Mouse (Mus musculus): ENCODE results near the gene Tspoap1. TPM values are rescaled to one million over a fixed set of nuclear protein-coding genes. Genes with fewer than 3 reads are reported as not detected.

Tspoap1 gene
- polyA plus RNA-seq, 2 experiments, result 2.9 to 6.5 TPM

DNA sequence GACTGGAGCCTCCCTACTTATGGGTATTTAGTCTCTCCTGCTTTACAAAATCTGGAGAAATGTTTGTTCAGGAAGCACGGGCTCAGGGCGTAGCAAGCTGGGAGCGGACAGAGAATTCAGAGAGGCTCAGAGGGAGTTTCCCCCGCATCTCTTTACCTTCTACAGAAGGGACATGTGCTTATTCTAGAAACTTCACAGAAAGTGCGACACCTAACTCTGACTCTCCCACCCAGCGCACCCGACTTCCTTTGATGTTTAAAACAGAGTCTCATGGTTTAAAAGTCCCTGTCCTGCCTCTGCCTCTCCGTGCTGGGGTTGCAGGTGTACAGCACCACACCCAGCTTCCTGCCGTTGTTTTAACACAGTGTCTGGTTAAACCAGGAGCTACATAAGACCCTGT is 39.5 kb upstream of the Tspoap1 start:
- no peaks in the 10 kb centered on the region for H3K36me3 ChIP-seq (ENCODE audit: control insufficient read depth, insufficient read depth, low read length)
- H3K9ac ChIP-seq (ENCODE audit: low read depth, low read length, severe bottlenecking), result no peak overlapping the region
- H3K4me3 ChIP-seq (replicated peaks; ENCODE audit: low read length), result no peak overlapping the region
- H3K4me2 ChIP-seq (replicated peaks; ENCODE audit: low read depth, low read length, severe bottlenecking), result no peak overlapping the region
- no peaks in the 10 kb centered on the region for H3K9me3 ChIP-seq (ENCODE audit: control insufficient read depth, low read length)
- 69% methylated on average over 9 of the region's 9 CpGs for WGBS
- no peak for DNase-seq (ENCODE audit: low spot score)
- TF ChIP-seq POLR2A (IDR thresholded peaks at IDR 0.05; ENCODE audit: borderline replicate concordance, extremely low read depth, insufficient read depth, insufficient read length), result no peak
- no peaks in the 10 kb centered on the region for H3K27me3 ChIP-seq (ENCODE audit: control insufficient read depth, insufficient read depth, low read length)
- peaks cover 3% of the 10 kb centered on the region; the same call in 1 of the 2 replicates for H3K4me1 ChIP-seq (ENCODE audit: control insufficient read depth, insufficient read depth, low read length)
- no peak for ATAC-seq (ENCODE audit: low FRiP score, low read depth)
- H3K27ac ChIP-seq (replicated peaks; ENCODE audit: low read depth, low read length), result no peak overlapping the region

- peaks cover 8% of the 10 kb centered on the region for H3K4me1 ChIP-seq (ENCODE audit: control insufficient read depth, insufficient read depth, low read length)
- no peaks in the 10 kb centered on the region for H3K9me3 ChIP-seq (ENCODE audit: control insufficient read depth, low read length)
- H3K4me3 ChIP-seq (replicated peaks; ENCODE audit: low read length), result no peak overlapping the region
- no peak overlapping the region for H3K4me2 ChIP-seq (replicated peaks; ENCODE audit: low read depth, low read length, severe bottlenecking)
- DNase-seq (ENCODE audit: low spot score), result no peak
- no peaks in the 10 kb centered on the region for H3K36me3 ChIP-seq (ENCODE audit: control insufficient read depth, insufficient read depth, low read length)
- 84% methylated on average over 3 of the region's 3 CpGs for whole genome bisulfite sequencing
- no peaks in the 10 kb centered on the region for H3K27me3 ChIP-seq (ENCODE audit: control insufficient read depth, insufficient read depth, low read length)
- TF ChIP-seq POLR2A (IDR thresholded peaks at IDR 0.05; ENCODE audit: borderline replicate concordance, extremely low read depth, insufficient read depth, insufficient read length), result no peak
- H3K9ac ChIP-seq (ENCODE audit: low read depth, low read length, severe bottlenecking), result no peak overlapping the region
- H3K27ac ChIP-seq (replicated peaks; ENCODE audit: low read depth, low read length), result no peak overlapping the region
- ATAC-seq (ENCODE audit: low FRiP score, low read depth), result no peak
Observed at GRCm38 (mm10) chr11:87722168-87722567, 38.2 kb upstream of the Tspoap1 start.

DNA sequence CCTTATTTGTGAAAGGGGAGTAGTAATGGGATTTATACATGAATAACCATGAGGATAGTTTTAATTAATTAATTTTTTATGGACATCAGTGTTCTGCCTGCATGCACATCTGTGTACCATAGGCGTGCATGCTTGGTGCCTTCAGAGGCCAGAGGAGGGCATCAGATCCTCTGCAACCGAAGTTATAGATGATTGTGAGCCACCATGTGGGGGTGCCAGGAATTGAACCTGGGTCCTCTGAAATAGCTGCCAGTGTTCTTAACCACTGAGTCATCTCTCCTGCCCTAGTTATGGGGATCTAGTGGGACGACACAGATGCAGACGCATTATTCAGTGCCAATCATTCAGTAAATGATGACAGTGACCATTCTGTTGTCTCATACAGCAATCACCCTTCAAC is 37.5 kb upstream of the Tspoap1 start:
- no peaks in the 10 kb centered on the region for H3K36me3 ChIP-seq (ENCODE audit: control insufficient read depth, insufficient read depth, low read length)
- peaks cover 8% of the 10 kb centered on the region for H3K4me1 ChIP-seq (ENCODE audit: control insufficient read depth, insufficient read depth, low read length)
- WGBS, result 92% methylated on average over 4 of the region's 4 CpGs
- no peak overlapping the region for H3K27ac ChIP-seq (replicated peaks; ENCODE audit: low read depth, low read length)
- H3K4me3 ChIP-seq (replicated peaks; ENCODE audit: low read length), result no peak overlapping the region
- H3K9ac ChIP-seq (ENCODE audit: low read depth, low read length, severe bottlenecking), result no peak overlapping the region
- no peaks in the 10 kb centered on the region for H3K9me3 ChIP-seq (ENCODE audit: control insufficient read depth, low read length)
- ATAC-seq (ENCODE audit: low FRiP score, low read depth) (no peak), DNase-seq (ENCODE audit: low spot score) (no peak)
- no peak for TF ChIP-seq POLR2A (IDR thresholded peaks at IDR 0.05; ENCODE audit: borderline replicate concordance, extremely low read depth, insufficient read depth, insufficient read length)
- H3K27me3 ChIP-seq (ENCODE audit: control insufficient read depth, insufficient read depth, low read length), result no peaks in the 10 kb centered on the region
- H3K4me2 ChIP-seq (replicated peaks; ENCODE audit: low read depth, low read length, severe bottlenecking), result no peak overlapping the region

DNA sequence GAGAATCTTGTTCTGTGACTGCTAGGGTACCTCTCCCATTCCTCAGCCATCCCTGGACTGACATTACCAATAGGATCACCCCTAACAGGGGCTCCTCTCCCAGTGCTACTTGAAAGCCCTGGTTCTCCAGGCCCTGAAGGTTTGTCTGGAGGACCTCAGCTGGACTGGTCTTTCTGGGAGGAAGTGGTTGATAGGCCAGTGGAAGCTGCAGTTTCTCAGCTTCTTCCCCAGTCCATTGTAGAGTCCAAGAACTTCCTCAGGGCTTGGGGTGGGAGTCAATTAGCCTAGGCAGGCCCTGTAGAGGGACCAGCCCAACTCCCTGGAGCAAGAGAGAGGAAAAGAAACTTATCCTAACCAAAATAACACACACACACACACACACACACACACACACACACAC is 34.8 kb upstream of the Tspoap1 start:
- no peaks in the 10 kb centered on the region for H3K36me3 ChIP-seq (ENCODE audit: control insufficient read depth, insufficient read depth, low read length)
- 0 out of 2 replicates have a peak overlapping the region, but pooled peaks have one; percentile 7 for H3K4me2 ChIP-seq (replicated peaks; ENCODE audit: low read depth, low read length, severe bottlenecking)
- H3K4me3 ChIP-seq (replicated peaks; ENCODE audit: low read length), result no peak overlapping the region
- DNase-seq (ENCODE audit: low spot score), result no peak
- H3K4me1 ChIP-seq (ENCODE audit: control insufficient read depth, insufficient read depth, low read length), result peaks cover 8% of the 10 kb centered on the region
- no peak for TF ChIP-seq POLR2A (IDR thresholded peaks at IDR 0.05; ENCODE audit: borderline replicate concordance, extremely low read depth, insufficient read depth, insufficient read length)
- no peak overlapping the region for H3K27ac ChIP-seq (replicated peaks; ENCODE audit: low read depth, low read length)
- H3K9ac ChIP-seq (ENCODE audit: low read depth, low read length, severe bottlenecking), result 0 out of 2 replicates have a peak overlapping the region, but pooled peaks have one; percentile 17
- no peaks in the 10 kb centered on the region for H3K27me3 ChIP-seq (ENCODE audit: control insufficient read depth, insufficient read depth, low read length)
- H3K9me3 ChIP-seq (ENCODE audit: control insufficient read depth, low read length), result no peaks in the 10 kb centered on the region
- no peak for ATAC-seq (ENCODE audit: low FRiP score, low read depth)

DNA sequence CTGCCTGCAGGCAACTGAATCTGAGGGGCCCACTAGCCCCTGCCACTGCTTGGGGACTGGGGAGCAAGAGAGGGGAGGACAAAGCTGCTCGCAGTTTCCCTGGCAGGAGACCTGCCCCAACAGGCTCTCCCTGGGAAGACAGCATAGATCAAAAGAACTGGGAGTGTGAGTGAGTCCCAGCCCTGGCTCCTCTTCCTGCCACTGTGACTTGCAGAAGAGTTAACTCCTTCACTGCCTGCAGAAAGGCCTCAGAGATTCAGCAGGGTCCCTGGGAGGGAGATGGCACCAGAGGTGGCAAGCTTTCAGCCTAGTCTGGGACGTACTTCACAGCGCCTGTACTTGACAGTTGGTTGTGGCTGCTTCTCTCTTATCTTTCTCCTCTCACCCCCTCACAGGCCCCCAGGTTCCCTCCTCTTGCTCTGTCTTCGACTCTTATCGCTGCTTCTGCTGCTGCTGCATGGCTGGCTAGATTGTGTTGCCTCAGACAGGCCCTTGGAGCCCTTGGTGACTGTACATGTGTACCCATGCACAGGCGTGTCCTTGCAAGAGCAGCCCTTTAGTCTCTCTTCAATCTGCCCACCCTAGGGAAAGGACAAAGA is 34.3 kb upstream of the Tspoap1 start:
- Histone ChIP-seq H3K27me3 (ENCODE audit: control insufficient read depth, insufficient read depth, low read length) (no peaks in the 10 kb centered on the region), H3K36me3 (ENCODE audit: control insufficient read depth, insufficient read depth, low read length) (no peaks in the 10 kb centered on the region), H3K9me3 (ENCODE audit: control insufficient read depth, low read length) (no peaks in the 10 kb centered on the region), H3K4me3 (replicated peaks; ENCODE audit: low read length) (no peak overlapping the region), H3K27ac (replicated peaks; ENCODE audit: low read depth, low read length) (no peak overlapping the region), H3K9ac (ENCODE audit: low read depth, low read length, severe bottlenecking) (0 out of 2 replicates have a peak overlapping the region, but pooled peaks have one; percentile 17), H3K4me2 (replicated peaks; ENCODE audit: low read depth, low read length, severe bottlenecking) (0 out of 2 replicates have a peak overlapping the region, but pooled peaks have one; percentile 7), H3K4me1 (ENCODE audit: control insufficient read depth, insufficient read depth, low read length) (peaks cover 8% of the 10 kb centered on the region)
- peak; percentile 50; the same call in 1 of the 2 replicates for ATAC-seq (ENCODE audit: low FRiP score, low read depth)
- no peak for TF ChIP-seq POLR2A (IDR thresholded peaks at IDR 0.05; ENCODE audit: borderline replicate concordance, extremely low read depth, insufficient read depth, insufficient read length)
- peak; percentile 68 for DNase-seq (ENCODE audit: low spot score)
- 10% methylated on average over 6 of the region's 6 CpGs for WGBS

Data from limb, embryonic 14.5 days (tissue).